Mouse (Mus musculus) granulocyte monocyte progenitor cell, adult 5-6 weeks (primary cell): ENCODE data around the gene Sash1. TPM values are rescaled to one million over a fixed set of nuclear protein-coding genes. Genes with fewer than 3 reads are reported as not detected.

Experiments
- ATAC-seq: replicated peaks from 2 replicates; pipeline ENCODE4 v1.8.0; 2016; ENCODE audit warnings: mild to moderate bottlenecking, moderate TSS enrichment, inconsistent platforms; ENCODE audit not compliant: poor library complexity, severe bottlenecking
- total RNA-seq, 2 experiments: library from RNA; stranded (forward) in 1 of 2; stranded (reverse) in 1 of 2; fragments of 200-712, 200-1000 nt in 1 of 2; fragments of >200 nt in 1 of 2; fragmentation: Nextera tagmentation in 1 of 2; gene quantifications; 2 replicates each; pipeline ENCODE4 v1.2.3; 2014 to 2017

The Sash1 gene
- total RNA-seq, 2 experiments from 2014 or later: 1.9 to 2.4 TPM

GRCm38 (mm10) chr10:8860655-8861054 lies 25.2 kb downstream of the Sash1 start:
- no peak for ATAC-seq

- ATAC-seq: peak; percentile 98
These were observed 27.2 kb downstream of the Sash1 start for GRCm38 (mm10) chr10:8858718-8859117.

GRCm38 (mm10) chr10:8856942-8857341 lies 28.9 kb downstream of the Sash1 start:
- ATAC-seq: no peak

- ATAC-seq: no peak
These were observed 32.5 kb downstream of the Sash1 start for GRCm38 (mm10) chr10:8853326-8853725.

- ATAC-seq: no peak
These were observed 34.2 kb downstream of the Sash1 start for GRCm38 (mm10) chr10:8851625-8852024.

GRCm38 (mm10) chr10:8847974-8848373 lies 37.9 kb downstream of the Sash1 start:
- ATAC-seq: no peak

- ATAC-seq: no peak
These were observed 39.6 kb downstream of the Sash1 start for GRCm38 (mm10) chr10:8846258-8846657.

GRCm38 (mm10) chr10:8845230-8845770 lies 40.6 kb downstream of the Sash1 start:
- ATAC-seq: no peak

GRCm38 (mm10) chr10:8839956-8840355 lies 45.9 kb downstream of the Sash1 start:
- no peak for ATAC-seq

- ATAC-seq: peak; percentile 92
These were observed 51.9 kb downstream of the Sash1 start for GRCm38 (mm10) chr10:8833816-8834464.

GRCm38 (mm10) chr10:8826303-8826702 lies 59.6 kb downstream of the Sash1 start:
- ATAC-seq: no peak

- ATAC-seq: no peak
These were observed 60.0 kb downstream of the Sash1 start for GRCm38 (mm10) chr10:8825874-8826273.

GRCm38 (mm10) chr10:8818066-8818465 lies 67.8 kb downstream of the Sash1 start:
- ATAC-seq: no peak

GRCm38 (mm10) chr10:8813984-8814578 lies 71.8 kb downstream of the Sash1 start:
- no peak for ATAC-seq

- no peak for ATAC-seq
These were observed 72.6 kb downstream of the Sash1 start for GRCm38 (mm10) chr10:8813259-8813658.

GRCm38 (mm10) chr10:8812807-8813206 lies 73.1 kb downstream of the Sash1 start:
- ATAC-seq: no peak

- no peak for ATAC-seq
These were observed 74.4 kb downstream of the Sash1 start for GRCm38 (mm10) chr10:8811261-8812039.

GRCm38 (mm10) chr10:8810496-8810895 lies 75.4 kb downstream of the Sash1 start:
- no peak for ATAC-seq

GRCm38 (mm10) chr10:8808383-8808782 lies 77.5 kb downstream of the Sash1 start:
- no peak for ATAC-seq

GRCm38 (mm10) chr10:8807581-8807980 lies 78.3 kb downstream of the Sash1 start:
- no peak for ATAC-seq

GRCm38 (mm10) chr10:8805402-8805801 lies 80.5 kb downstream of the Sash1 start:
- ATAC-seq: no peak
